Mouse (Mus musculus) liver, postnatal 0 days (tissue): Measurements from ENCODE around the gene Ldhal6b. TPM values are rescaled to one million over a fixed set of nuclear protein-coding genes. Genes with fewer than 3 reads are reported as not detected.

Experiments used
- ATAC-seq: fragments of 200-750 bp; cut with Nextera tagmentation; 2 replicates; pipeline ENCODE4 v1.8.0; 2017; ENCODE audit warnings: mild to moderate bottlenecking, moderate library complexity
- DNase-seq: peaks from one replicate; pipeline ENCODE4 v3.0.0-alpha.2; 2016
- H3K27ac ChIP-seq: fragments of 300-500 bp; sonication (generic); 2 replicates; pipeline ENCODE4 v1.5.1; 2014; ENCODE audit warnings: antibody characterized with exemption, moderate library complexity, mild to moderate bottlenecking, low read depth
- H3K27me3 ChIP-seq: fragments of 300-500 bp; sonication (generic); 2 replicates; pipeline ENCODE4 v1.6.1; 2014; ENCODE audit warnings: low read length, control low read depth, mixed read lengths; ENCODE audit not compliant: insufficient read depth
- H3K36me3 ChIP-seq: fragments of 300-500 bp; sonication (generic); replicated peaks from 2 replicates; pipeline ENCODE4 v1.6.1; 2014; ENCODE audit warnings: mild to moderate bottlenecking, control low read depth, low read length, moderate library complexity, mixed read lengths; ENCODE audit not compliant: insufficient read depth
- H3K4me1 ChIP-seq: fragments of 300-500 bp; sonication (generic); 2 replicates; pipeline ENCODE4 v1.6.1; 2014; ENCODE audit warnings: antibody characterized with exemption, mild to moderate bottlenecking, control low read depth; ENCODE audit not compliant: insufficient read depth
- H3K4me2 ChIP-seq: fragments of 300-500 bp; sonication (generic); 2 replicates; pipeline ENCODE4 v1.6.1; 2014; ENCODE audit warnings: low read depth, mild to moderate bottlenecking, low read length, moderate library complexity, mixed read lengths
- H3K4me3 ChIP-seq: fragments of 300-500 bp; sonication (generic); 2 replicates; pipeline ENCODE4 v1.5.1; 2014; ENCODE audit warnings: low read depth, low read length
- H3K9ac ChIP-seq: fragments of 300-500 bp; sonication (generic); replicated peaks from 2 replicates; pipeline ENCODE4 v1.6.1; 2014; ENCODE audit warnings: mild to moderate bottlenecking, moderate library complexity
- H3K9me3 ChIP-seq: fragments of 300-500 bp; sonication (generic); 2 replicates; pipeline ENCODE4 v1.6.1; 2016; ENCODE audit warnings: mild to moderate bottlenecking, control low read depth, low read length, mixed read lengths
- CTCF ChIP-seq: sonication (generic); IDR thresholded peaks from 2 replicates; pipeline ENCODE4 v1.5.1; 2016; ENCODE audit warnings: antibody characterized with exemption, low read depth
- EP300 ChIP-seq: IDR thresholded peaks from 2 replicates; pipeline ENCODE4 v1.6.1; 2016; ENCODE audit warnings: antibody characterized with exemption, low read depth, mild to moderate bottlenecking
- WGBS: fragments of 180-500 bp; shearing (Covaris S2); extraction: QIAGEN DNeasy Blood & Tissue Kit; methylation state at CpG from one replicate; pipeline ENCODE4 v1.1.7; 2014; ENCODE audit not compliant: insufficient replicate concordance; 5-methylcytosine and 5-hydroxymethylcytosine counted together
- polyA plus RNA-seq: library from polyadenylated mRNA; unstranded; fragments of >200 nt; fragmentation: Nextera tagmentation; extraction: Ambion mirVana; gene quantifications from 2 replicates; pipeline ENCODE4 v1.2.1, GENCODE M21; 2015

The Ldhal6b gene
- polyA plus RNA-seq, 1 experiment from 2014 or later = not detected

- Histone ChIP-seq H3K4me2 (peak within 1 kb of the TSS; percentile 83), H3K9me3 (no peaks in the 10 kb centered on the region), H3K27me3 (no peaks in the 10 kb centered on the region), H3K36me3 (0 out of 2 replicates have a peak, but pooled peaks cover 2% of the 10 kb centered on the region), H3K27ac (peak within 1 kb of the TSS; percentile 79), H3K9ac (peak within 1 kb of the TSS; percentile 70), H3K4me1 (peaks cover 4% of the 10 kb centered on the region; the same call in 1 of the 2 replicates), H3K4me3 (peak within 1 kb of the TSS; percentile 71)
- peak; percentile 69 for TF ChIP-seq EP300
- TF ChIP-seq CTCF = peak; percentile 70
- under 1% methylated on average over 27 of the region's 27 CpGs for WGBS
- DNase-seq (peak; percentile 89), ATAC-seq (peak; percentile 92)
These were observed 21.8 kb upstream of the Ldhal6b start, which contains the start of gene Tmem242 for GRCm38 (mm10) chr17:5440159-5440971. Gene Tmem242, minus strand, starts transcription at chr17:5440259.

GRCm38 (mm10) chr17:5439831-5440158 lies 21.2 kb upstream of the Ldhal6b start:
- Histone ChIP-seq H3K27ac (peak overlapping the region; percentile 79), H3K27me3 (no peaks in the 10 kb centered on the region)
- ATAC-seq = peak; percentile 58

GRCm38 (mm10) chr17:5429772-5430133 lies 11.2 kb upstream of the Ldhal6b start:
- Histone ChIP-seq H3K36me3 (peaks cover 19% of the 10 kb centered on the region), H3K4me1 (no peaks in the 10 kb centered on the region), H3K27ac (no peak overlapping the region), H3K4me2 (no peak overlapping the region), H3K9me3 (no peaks in the 10 kb centered on the region), H3K4me3 (no peak overlapping the region), H3K27me3 (no peaks in the 10 kb centered on the region), H3K9ac (no peak overlapping the region)
- no peak for TF ChIP-seq CTCF
- no peak for TF ChIP-seq EP300
- WGBS = 75% methylated on average over 9 of the region's 9 CpGs
- DNase-seq (no peak), ATAC-seq (peak; percentile 50)

More at GRCm38 (mm10) chr17:5439831-5440158, 21.2 kb upstream of the Ldhal6b start:
- no peak for TF ChIP-seq EP300
- no peak for TF ChIP-seq CTCF
- under 1% methylated on average over 8 of the region's 8 CpGs for WGBS
- Histone ChIP-seq H3K4me2 (peak overlapping the region; percentile 83), H3K9me3 (no peaks in the 10 kb centered on the region), H3K4me3 (peak overlapping the region; percentile 71), H3K4me1 (peaks cover 4% of the 10 kb centered on the region; the same call in 1 of the 2 replicates), H3K9ac (peak overlapping the region; percentile 70), H3K36me3 (0 out of 2 replicates have a peak, but pooled peaks cover 2% of the 10 kb centered on the region)
- DNase-seq = no peak

GRCm38 (mm10) chr17:5429090-5429771 lies 10.7 kb upstream of the Ldhal6b start:
- TF ChIP-seq CTCF (peak; percentile 100), EP300 (no peak)
- Histone ChIP-seq H3K27me3 (no peaks in the 10 kb centered on the region), H3K4me3 (no peak overlapping the region), H3K4me1 (no peaks in the 10 kb centered on the region), H3K9me3 (no peaks in the 10 kb centered on the region), H3K4me2 (no peak overlapping the region), H3K27ac (no peak overlapping the region), H3K9ac (no peak overlapping the region), H3K36me3 (peaks cover 17% of the 10 kb centered on the region)
- DNase-seq = peak; percentile 92
- 56% methylated on average over 10 of the region's 10 CpGs for WGBS
- peak; percentile 81 for ATAC-seq

- no peak overlapping the region for H3K9ac ChIP-seq
- WGBS = 37% methylated on average over 3 of the region's 3 CpGs
- no peak overlapping the region for H3K4me3 ChIP-seq
- no peak for ATAC-seq
- H3K36me3 ChIP-seq = peaks cover 3% of the 10 kb centered on the region; the same call in 1 of the 2 replicates
- TF ChIP-seq CTCF = no peak
- TF ChIP-seq EP300 = no peak
- no peaks in the 10 kb centered on the region for H3K9me3 ChIP-seq
- no peaks in the 10 kb centered on the region for H3K27me3 ChIP-seq
- no peak for DNase-seq
- H3K4me2 ChIP-seq = no peak overlapping the region
- H3K4me1 ChIP-seq = no peaks in the 10 kb centered on the region
- H3K27ac ChIP-seq = no peak overlapping the region
These were observed 6.6 kb upstream of the Ldhal6b start for GRCm38 (mm10) chr17:5425204-5425603.

- no peaks in the 10 kb centered on the region for H3K9me3 ChIP-seq
- no peaks in the 10 kb centered on the region for H3K27me3 ChIP-seq
- H3K9ac ChIP-seq = no peak overlapping the region
- no peak for TF ChIP-seq CTCF
- no peak for TF ChIP-seq EP300
- H3K4me2 ChIP-seq = no peak overlapping the region
- ATAC-seq (no peak), DNase-seq (no peak)
- no peaks in the 10 kb centered on the region for H3K4me1 ChIP-seq
- no peak overlapping the region for H3K4me3 ChIP-seq
- no peak overlapping the region for H3K27ac ChIP-seq
- H3K36me3 ChIP-seq = peaks cover 3% of the 10 kb centered on the region; the same call in 1 of the 2 replicates
- 77% methylated on average over 8 of the region's 8 CpGs for whole genome bisulfite sequencing
These were observed 5.6 kb upstream of the Ldhal6b start for GRCm38 (mm10) chr17:5424156-5424555.
